Mouse (Mus musculus) cerebellum, adult 11-12 months (tissue): ENCODE results near the gene Ugt1a10.
A peak's percentile ranks its signal among the peaks of the same experiment; 100 is the strongest.

Source experiments
- DNase-seq: peaks from one replicate; pipeline ENCODE4 v3.0.0; 2022

Gene Ugt1a10

DNA sequence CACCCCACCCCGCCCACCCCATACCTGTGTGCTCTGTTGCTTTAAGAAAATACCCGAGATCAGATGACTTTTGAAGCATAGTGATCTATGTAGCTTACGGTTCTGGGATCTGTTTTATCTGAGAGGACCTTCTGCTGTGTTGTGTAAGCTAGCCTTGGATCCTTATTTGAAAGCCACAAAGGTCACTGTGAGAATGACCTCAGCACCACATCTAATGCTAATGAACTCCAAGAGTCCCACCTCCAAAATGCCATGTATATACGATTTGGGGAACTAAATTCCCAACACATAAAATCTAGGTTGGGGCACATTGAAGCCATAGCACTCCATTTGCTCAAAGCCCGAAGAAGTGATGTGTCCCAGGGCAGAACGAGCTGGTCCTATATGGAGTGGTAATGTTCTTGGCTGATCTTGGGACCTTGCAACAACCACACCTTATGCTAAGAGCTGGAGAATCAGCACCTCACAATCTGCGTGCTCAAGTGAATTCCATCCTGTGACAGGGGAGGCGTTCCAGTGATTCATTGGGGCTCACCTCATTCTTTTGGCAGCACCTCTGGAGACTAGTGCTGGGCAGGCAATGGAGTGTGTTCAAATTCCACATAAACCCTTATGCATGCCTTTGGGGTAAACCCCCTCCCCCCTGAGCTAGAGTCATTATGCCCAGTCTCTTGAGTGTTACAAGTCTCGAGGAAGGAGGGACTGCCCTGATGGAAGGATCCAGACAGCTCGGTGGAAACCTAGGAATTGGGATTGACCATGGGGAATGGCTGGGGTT is 201.9 kb downstream of the Ugt1a10 start:
- DNase-seq = no peak

DNA sequence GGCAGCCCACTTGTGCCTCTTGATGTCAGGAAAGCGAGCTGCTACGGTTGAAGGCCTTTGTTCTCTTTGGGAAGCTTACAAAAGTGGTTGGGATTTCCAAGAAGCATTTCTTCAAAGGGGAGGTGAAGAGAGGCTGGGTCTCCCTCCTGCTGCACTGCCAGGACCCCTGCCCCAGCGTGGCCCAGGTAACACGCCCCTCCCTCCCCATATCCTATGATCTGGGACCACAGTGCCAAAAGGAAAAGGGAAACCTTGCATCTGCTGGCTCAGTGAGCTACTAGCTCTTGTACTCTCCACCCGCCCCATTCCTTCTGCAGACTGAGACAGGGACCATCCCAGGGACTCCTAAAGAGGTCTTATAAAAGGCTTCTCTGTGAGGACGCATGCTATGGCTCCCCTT is 202.5 kb downstream of the Ugt1a10 start:
- DNase-seq = no peak

DNA sequence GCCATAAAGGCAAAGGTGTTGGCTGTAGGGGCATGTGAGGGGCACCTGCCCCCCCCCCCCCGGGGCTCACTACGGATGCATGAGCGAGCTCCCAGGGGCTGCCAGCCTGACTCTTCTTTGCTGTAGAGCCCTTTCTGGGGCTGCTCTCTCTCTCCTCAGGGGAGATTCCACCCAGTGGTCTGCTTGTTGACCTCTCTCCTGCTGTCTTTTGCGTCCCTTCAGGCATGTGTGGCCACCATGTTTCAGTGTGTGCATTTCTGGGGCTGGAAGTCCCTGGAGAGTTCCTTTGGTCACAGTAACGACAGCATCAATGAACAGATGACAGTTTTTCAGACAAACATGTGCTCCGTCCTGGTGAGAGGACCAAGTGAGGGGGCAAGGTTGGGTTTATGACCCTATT is 203.2 kb downstream of the Ugt1a10 start:
- no peak for DNase-seq

GRCm38 (mm10) chr1:88258881-88259642 is 203.9 kb downstream of the Ugt1a10 start:
- DNase-seq = peak; percentile 60

DNA sequence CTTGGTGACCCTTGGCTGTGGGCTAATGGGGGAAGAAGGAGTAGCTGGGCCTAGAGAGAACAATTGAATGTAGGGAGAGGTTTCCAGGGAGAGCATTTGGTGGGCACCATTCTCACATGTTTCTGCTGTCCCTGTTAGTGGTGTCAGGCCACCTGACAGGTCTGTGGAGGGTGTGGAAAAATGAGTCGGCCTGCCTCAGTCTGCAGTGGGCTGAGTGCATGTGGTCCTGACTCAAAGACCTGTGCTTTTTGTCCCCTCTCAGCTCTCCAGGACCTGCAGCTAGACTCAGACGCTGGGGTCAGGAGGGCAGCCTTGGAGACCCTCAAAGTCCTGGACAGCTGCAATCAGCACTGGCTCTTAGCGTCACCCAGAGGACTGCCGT is 204.4 kb downstream of the Ugt1a10 start:
- DNase-seq = no peak

GRCm38 (mm10) chr1:88260114-88260513 is 204.9 kb downstream of the Ugt1a10 start:
- DNase-seq = peak; percentile 53

DNA sequence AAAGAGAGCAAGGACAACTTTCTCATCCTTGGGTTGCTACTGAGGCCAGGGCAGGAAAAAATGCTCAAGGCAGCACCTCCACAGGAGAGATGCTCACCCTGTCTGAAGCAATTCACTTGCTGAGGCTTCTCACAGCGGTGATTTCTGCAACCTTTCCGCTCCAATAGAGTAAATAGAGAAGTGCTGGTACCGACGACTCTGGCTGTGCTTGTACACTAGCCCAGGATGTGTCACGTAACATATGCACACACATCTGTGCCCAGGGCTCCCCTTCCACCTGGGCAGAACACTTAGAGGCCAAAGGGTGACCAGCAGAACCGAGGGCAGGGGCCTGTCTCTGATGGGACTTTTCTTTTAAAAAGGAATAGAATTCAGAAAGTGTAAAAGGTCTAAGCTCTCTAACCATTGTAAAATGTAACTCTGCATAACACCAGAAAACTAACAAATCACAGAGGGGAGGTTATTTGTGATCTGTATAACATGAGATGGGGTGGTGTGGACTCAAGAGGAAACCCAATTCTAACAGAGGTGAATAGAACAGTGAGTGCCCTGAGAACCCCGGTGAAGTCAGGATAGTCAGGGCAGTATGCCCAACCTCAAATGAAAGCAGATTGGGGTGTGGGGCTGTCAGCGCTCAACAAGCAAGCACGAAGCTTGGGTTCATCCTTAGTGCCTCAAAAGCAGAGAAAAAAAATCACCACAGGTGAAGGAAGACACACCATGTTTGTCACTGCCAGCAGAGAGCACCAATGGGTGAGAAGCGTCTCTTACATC is 205.6 kb downstream of the Ugt1a10 start:
- no peak for DNase-seq

- no peak for DNase-seq
Observed at GRCm38 (mm10) chr1:88261706-88262105, 206.5 kb downstream of the Ugt1a10 start.

GRCm38 (mm10) chr1:88262255-88262654 is 207.1 kb downstream of the Ugt1a10 start:
- DNase-seq = no peak

DNA sequence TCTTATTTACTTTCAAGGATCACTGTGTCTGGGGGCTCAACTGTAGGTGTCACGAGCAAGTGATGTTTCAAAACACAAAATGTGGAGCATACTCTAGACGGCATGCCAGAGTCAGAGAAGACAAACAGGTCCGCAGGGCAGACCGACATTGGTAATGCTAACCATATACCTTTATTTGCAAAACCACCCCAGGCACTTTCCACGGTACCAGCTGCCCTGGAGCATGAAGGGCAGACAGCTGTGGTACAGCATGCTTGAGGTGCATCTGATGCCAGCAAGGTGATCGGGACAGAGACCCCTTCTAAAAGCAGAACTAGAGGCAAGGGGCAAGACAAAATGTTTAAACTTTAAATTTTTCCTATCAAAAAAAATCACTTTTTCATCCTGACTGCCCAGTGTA is 207.8 kb downstream of the Ugt1a10 start:
- DNase-seq = no peak

DNA sequence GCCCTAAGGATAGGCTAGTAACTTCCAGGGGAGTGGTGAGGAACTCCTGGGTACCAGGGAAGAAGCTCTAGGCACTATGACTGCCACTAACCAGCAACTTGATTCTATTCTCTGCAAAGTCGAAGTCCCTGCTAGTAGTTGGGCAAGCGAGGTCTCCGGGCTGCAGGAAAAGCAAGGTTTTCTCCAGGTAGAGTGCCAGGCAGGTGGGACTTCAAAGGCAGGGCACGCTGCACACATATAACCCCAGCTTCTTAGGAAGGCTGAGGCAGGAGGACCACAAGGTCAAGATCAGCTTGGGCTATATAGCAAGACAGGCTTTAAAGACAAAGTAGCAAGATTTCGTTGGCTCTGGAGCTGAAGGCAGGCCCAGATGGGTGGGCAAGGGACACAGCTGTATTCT is 208.6 kb downstream of the Ugt1a10 start:
- no peak for DNase-seq

DNA sequence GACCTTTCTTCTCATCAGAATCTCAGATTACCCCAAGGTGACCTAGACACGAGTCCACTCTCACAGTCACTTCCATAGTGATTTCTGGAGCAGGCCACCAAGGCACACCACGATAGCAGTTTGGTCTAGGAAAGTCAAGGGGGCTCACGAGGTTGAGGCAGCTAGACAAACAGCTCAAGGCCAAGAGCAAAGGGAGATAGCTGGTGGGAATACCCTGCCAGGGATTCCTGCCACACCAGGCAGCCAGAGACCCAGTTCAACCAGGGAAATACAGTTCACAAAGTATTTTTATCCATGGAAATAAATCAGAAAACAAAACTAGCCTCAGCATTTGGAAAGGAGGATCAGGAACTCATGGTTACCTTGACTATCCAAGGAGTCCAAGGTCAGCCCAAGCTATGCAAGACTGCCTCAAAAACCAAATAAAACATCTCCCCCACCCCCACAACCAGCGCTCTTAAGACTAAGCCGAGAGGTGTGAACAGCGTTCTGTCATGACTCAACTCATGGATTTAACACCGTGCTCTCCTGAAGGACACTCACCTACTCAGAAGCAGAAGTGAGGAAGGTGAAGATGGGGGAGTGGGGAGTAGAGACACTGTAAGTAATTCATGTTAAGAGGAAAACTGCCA is 209.2 kb downstream of the Ugt1a10 start:
- DNase-seq = no peak

- DNase-seq = no peak
Observed at GRCm38 (mm10) chr1:88264869-88265240, 209.7 kb downstream of the Ugt1a10 start.

DNA sequence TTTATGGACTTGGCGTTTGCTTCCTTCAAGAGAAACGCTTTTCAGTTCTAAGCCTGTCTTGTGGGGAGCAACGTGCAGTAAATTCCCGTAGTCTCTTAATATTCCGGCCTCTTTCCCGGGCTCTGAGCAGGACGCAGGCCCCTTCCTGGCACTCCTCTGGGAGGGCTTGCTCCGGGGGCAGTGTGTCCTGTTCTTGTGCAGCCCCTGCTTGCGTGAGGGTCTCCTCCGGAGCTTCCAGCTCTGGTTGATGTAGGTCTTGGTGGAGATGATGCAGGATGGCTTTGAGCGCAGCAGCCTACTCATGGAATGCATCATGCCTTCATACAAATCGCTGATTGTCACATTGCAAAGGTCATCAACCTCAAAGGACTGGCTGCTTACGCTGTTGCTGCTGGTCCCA is 210.9 kb downstream of the Ugt1a10 start:
- DNase-seq = no peak

DNA sequence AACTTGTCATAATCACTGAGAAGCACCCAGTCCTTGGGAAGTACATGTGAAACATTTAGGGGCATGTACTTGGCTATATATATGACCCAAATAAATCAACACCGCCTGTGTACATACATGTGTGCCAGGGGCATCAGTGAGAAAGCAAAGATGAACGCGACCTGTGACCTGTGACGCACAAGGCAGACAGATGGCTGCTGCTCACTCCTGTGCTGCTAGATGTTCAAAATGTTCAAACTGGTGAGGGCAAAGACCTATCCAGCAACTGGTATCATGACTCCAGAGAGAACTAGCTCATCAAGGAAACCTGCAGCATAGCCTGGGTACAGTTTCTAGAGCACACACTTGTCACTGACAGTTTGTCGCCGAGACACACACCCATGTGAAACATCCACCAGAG is 212.3 kb downstream of the Ugt1a10 start:
- DNase-seq = peak; percentile 13

- peak; percentile 14 for DNase-seq
Observed at GRCm38 (mm10) chr1:88268070-88268469, 212.9 kb downstream of the Ugt1a10 start.
